Mouse (Mus musculus) small intestine, adult 2 months (tissue): ENCODE measurements around the gene Cdc37l1.

Experiments
- CTCF ChIP-seq: fragments of 200-500 bp; IDR thresholded peaks from 2 replicates; pipeline ENCODE4 v1.5.1; 2012; ENCODE audit warnings: low read depth, mild to moderate bottlenecking, control low read depth, inconsistent platforms, low read length, moderate library complexity, mixed read lengths; ENCODE audit not compliant: insufficient replicate concordance, insufficient read length; ENCODE audit errors: extremely low read depth
- POLR2A ChIP-seq: fragments of 200-500 bp; IDR thresholded peaks from 2 replicates; pipeline ENCODE4 v1.6.1; 2012; ENCODE audit warnings: low read depth, mild to moderate bottlenecking, control low read depth, inconsistent platforms, low read length, moderate library complexity

DNA sequence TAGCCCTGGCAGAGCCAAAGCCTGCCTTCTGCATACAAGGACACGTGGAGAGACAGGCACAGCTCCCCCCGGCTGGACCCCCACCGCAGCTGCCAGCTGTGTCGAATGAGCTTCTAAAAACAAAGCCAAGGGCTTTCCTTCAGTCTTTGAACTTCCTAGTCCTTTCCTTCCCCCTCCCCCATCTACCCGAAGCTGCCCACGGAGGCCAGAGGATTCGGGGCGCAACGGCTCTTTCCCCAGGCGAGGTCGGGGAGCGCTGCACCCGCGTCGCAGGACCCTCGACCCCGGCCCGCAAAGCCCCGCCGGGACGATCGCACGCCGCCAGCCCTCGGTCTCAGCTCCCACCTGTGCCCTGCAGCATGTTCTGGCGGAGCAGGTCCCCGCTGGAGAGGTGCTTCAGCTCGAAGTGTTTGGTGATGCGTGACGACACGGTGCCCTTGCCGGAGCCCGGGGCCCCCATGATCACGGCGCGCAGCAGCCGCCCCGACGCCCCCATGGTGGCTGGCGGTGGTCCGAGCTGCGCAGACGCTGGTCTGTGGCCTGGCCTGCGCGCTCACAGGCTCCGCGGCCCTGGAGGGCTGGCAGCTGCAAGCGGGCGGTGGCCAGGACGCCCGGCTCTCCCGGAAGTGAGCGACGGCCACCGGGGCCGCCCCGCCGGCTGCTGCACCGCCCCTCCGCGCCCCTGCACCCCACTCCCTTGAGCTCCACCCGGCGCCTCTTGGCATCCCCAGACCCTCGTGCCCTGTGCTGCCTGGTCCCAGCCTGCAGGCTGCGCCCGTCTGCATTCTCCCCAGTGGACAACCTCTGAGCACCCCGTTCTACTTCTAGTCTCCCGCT, 57.4 kb downstream of the Cdc37l1 start, which contains the start of gene Ak3:
- TF ChIP-seq POLR2A (peak; percentile 78; the same call in 1 of the 2 replicates), CTCF (no peak)
